Comparison of ENCODE assay signal across 8 mouse cellular contexts in the genomic region with DNA sequence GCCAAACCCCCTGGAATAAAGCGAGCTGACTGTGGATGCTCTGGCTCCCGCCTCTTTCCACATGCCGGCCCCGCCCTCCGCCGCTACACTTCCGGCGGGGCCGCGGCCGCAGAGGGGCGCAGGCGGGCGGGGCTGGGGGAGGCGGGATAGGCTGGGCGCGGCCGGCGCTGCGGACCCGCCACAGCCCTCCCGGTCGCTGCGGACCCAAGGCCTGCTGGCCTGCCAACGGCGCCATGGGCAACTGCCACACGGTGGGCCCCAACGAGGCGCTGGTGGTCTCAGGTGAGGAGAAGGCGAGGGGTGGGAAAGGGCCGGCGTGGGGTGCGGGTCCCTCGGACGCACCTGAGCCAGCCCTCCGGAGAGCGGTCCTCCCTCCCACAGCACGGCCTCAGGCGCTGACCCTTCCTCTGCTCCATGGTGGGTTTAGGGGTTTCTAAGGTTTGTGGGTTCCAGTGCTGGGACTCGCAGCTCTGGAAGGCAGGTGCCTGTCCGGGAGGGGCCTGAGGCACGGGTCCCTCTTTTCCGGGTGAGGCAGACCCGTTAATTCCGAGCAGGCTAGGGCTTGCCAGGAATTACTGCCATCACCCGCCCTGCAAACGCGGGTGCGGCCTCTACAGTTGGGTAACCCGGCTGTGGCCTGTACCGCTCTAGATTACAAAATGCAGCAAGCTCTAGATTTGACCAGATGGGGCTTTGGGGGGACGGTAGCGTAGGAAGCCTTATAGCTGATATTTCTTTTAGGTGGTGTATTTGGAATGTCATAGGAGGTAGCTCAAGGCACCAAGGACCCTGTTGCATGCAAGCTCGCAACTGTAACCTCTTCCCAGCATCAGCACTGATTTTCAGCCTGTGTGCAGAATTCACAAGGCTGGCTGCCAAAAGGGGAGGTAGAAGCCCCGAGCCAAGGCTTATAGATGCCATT. TPM values are rescaled to one million over a fixed set of nuclear protein-coding genes. Genes with fewer than 3 reads are reported as not detected.
DNase-seq lines count a peak whose midpoint lies in the region; ATAC-seq and TF ChIP-seq lines count a peak whose summit lies in the region.

TSS of gene Flot2 (plus strand) at position 101 of the 922 bp plus-strand sequence.

- H3K9me3 ChIP-seq in limb, embryonic 11.5 days (ENCODE audit: control insufficient read depth, low read length), result no peaks in the 10 kb centered on the region; the same call in 1 of the 2 replicates
- H3K9me3 ChIP-seq in midbrain, embryonic 11.5 days (ENCODE audit: control insufficient read depth, low read length), result no peaks in the 10 kb centered on the region

- no peaks in the 10 kb centered on the region for H3K27me3 ChIP-seq in limb, embryonic 11.5 days (ENCODE audit: control insufficient read depth, insufficient read depth, low read length)
- H3K27me3 ChIP-seq in midbrain, embryonic 11.5 days (ENCODE audit: control insufficient read depth, insufficient read depth, low read length), result no peaks in the 10 kb centered on the region
- no peaks in the 10 kb centered on the region for H3K27me3 ChIP-seq in small intestine, adult 2 months (ENCODE audit: control insufficient read depth, insufficient read depth, low read length)

- peaks cover 12% of the 10 kb centered on the region for H3K4me1 ChIP-seq in limb, embryonic 11.5 days (ENCODE audit: control insufficient read depth, insufficient read depth, low read length)
- peaks cover 12% of the 10 kb centered on the region for H3K4me1 ChIP-seq in midbrain, embryonic 11.5 days (ENCODE audit: control insufficient read depth, insufficient read depth, low read length)
- peaks cover 6% of the 10 kb centered on the region; the same call in 1 of the 2 replicates for H3K4me1 ChIP-seq in small intestine, adult 2 months (ENCODE audit: control insufficient read depth, insufficient read depth, insufficient read length, low read length)

- DNase-seq in frontal cortex, postnatal 25 days (ENCODE audit: low spot score in 2 of 2), result no peak
- peak; percentile 45 to 64 for DNase-seq in cerebellum, postnatal 36 days
- peak; percentile 67 for DNase-seq in gastrocnemius, postnatal 25 days
- peak; percentile 81 for DNase-seq in induced T-regulatory cell, adult 2 months (ENCODE audit: low read depth)
- DNase-seq in limb, embryonic 11.5 days (ENCODE audit: low spot score), result peak; percentile 78
- DNase-seq in midbrain, embryonic 11.5 days (ENCODE audit: low spot score, missing footprints), result peak; percentile 98

- peak within 1 kb of the TSS; percentile 83 for H3K4me3 ChIP-seq in limb, embryonic 11.5 days (ENCODE audit: low read depth, low read length)
- H3K4me3 ChIP-seq in midbrain, embryonic 11.5 days (ENCODE audit: low read depth, low read length), result peak within 1 kb of the TSS; percentile 62
- H3K4me3 ChIP-seq in small intestine, adult 2 months (ENCODE audit: low read depth, low read length), result peak within 1 kb of the TSS; percentile 72

- ATAC-seq in frontal cortex, adult (ENCODE audit: low TSS enrichment), result peak; percentile 80; the same call in 1 of the 2 replicates
- ATAC-seq in limb, embryonic 11.5 days (ENCODE audit: insufficient number of reproducible peaks, low FRiP score, low TSS enrichment, low read depth), result peak; percentile 85
- peak; percentile 94 for ATAC-seq in midbrain, embryonic 11.5 days (ENCODE audit: low FRiP score)

- TF ChIP-seq CTCF in small intestine, adult 2 months (IDR thresholded peaks at IDR 0.05; ENCODE audit: extremely low read depth, insufficient read length, insufficient replicate concordance, low read depth, low read length), result no peak

- no peak for TF ChIP-seq POLR2A in small intestine, adult 2 months (IDR thresholded peaks at IDR 0.05; ENCODE audit: low read depth, low read length)

- H3K27ac ChIP-seq in limb, embryonic 11.5 days (replicated peaks; ENCODE audit: low read depth, low read length), result no peak within 1 kb of the TSS
- H3K27ac ChIP-seq in midbrain, embryonic 11.5 days (ENCODE audit: low read depth, low read length), result peak within 1 kb of the TSS; percentile 41; the same call in 1 of the 2 replicates
- H3K27ac ChIP-seq in small intestine, adult 2 months (ENCODE audit: insufficient read depth, low read depth, low read length), result peak within 1 kb of the TSS; percentile 5; the same call in 1 of the 2 replicates

- H3K4me2 ChIP-seq in limb, embryonic 11.5 days (ENCODE audit: low read depth, severe bottlenecking), result peak within 1 kb of the TSS; percentile 81
- H3K4me2 ChIP-seq in midbrain, embryonic 11.5 days, result peak within 1 kb of the TSS; percentile 70

- WGBS in limb, embryonic 11.5 days, result 3% methylated on average over 51 of the region's 55 CpGs
- 4% methylated on average over 55 of the region's 55 CpGs for WGBS in midbrain, embryonic 11.5 days
- WGBS in small intestine, adult 2 months, result 3% methylated on average over 55 of the region's 55 CpGs

- H3K36me3 ChIP-seq in limb, embryonic 11.5 days (ENCODE audit: control insufficient read depth, insufficient read depth, low read length), result peaks cover 8% of the 10 kb centered on the region
- H3K36me3 ChIP-seq in midbrain, embryonic 11.5 days (ENCODE audit: control insufficient read depth, insufficient read depth, low read length), result peaks cover 4% of the 10 kb centered on the region; the same call in 1 of the 2 replicates
- H3K36me3 ChIP-seq in small intestine, adult 2 months (ENCODE audit: control insufficient read depth, insufficient read depth, low read length), result no peaks in the 10 kb centered on the region

- H3K9ac ChIP-seq in limb, embryonic 11.5 days (ENCODE audit: low read length), result peak within 1 kb of the TSS; percentile 85
- H3K9ac ChIP-seq in midbrain, embryonic 11.5 days (ENCODE audit: low read length), result peak within 1 kb of the TSS; percentile 94

RNA-seq across cellular contexts. Expression of gene Flot2, which starts in this region (rescaled TPM):
- total RNA-seq in gastrocnemius, postnatal 25 days (2021), result 10 to 100 TPM; 54.8 to 55.7 TPM
- 48.7 and 49.5 TPM in 2 replicates for polyA plus RNA-seq in limb, embryonic 11.5 days (2014; fragmentation: Nextera tagmentation; extraction: Ambion mirVana)
- 52.7 and 57.6 TPM in 2 replicates for polyA plus RNA-seq in midbrain, embryonic 11.5 days (2014; fragmentation: Nextera tagmentation; extraction: Ambion mirVana)
- polyA plus RNA-seq in small intestine, adult 2 months (2012; rRNA removed), result 16.2 and 19.7 TPM in 2 replicates

Comparison
In these comparisons a context has a peak if more than half of its experiments do, and no peak if none do; other contexts are left out.
1. DNase-seq: peak in cerebellum, postnatal 36 days (2 of 2), gastrocnemius, postnatal 25 days (single experiment), induced T-regulatory cell, adult 2 months (single experiment), limb, embryonic 11.5 days (single experiment) and midbrain, embryonic 11.5 days (single experiment); none in frontal cortex, postnatal 25 days (0 of 2).
2. Peak in every context shown above with its lines, with median percentiles within 50 percentile points of each other: ATAC-seq and H3K4me3 ChIP-seq.